Mouse (Mus musculus) G1E (cell line): Measurements from ENCODE around the gene Syndig1l.

Source experiments
- CTCF ChIP-seq: IDR thresholded peaks from 2 replicates; pipeline ENCODE4 v1.5.1; 2012; ENCODE audit warnings: low read depth, low read length, inconsistent platforms, mixed read lengths
- GATA1 ChIP-seq: IDR thresholded peaks from 2 replicates; pipeline ENCODE4 v1.6.1; 2012; ENCODE audit warnings: borderline replicate concordance, low read length, inconsistent platforms, mixed read lengths
- POLR2AphosphoS5 ChIP-seq: IDR thresholded peaks from 2 replicates; pipeline ENCODE4 v1.6.1; 2012; ENCODE audit warnings: low read depth, low read length, inconsistent platforms; ENCODE audit not compliant: insufficient replicate concordance

DNA sequence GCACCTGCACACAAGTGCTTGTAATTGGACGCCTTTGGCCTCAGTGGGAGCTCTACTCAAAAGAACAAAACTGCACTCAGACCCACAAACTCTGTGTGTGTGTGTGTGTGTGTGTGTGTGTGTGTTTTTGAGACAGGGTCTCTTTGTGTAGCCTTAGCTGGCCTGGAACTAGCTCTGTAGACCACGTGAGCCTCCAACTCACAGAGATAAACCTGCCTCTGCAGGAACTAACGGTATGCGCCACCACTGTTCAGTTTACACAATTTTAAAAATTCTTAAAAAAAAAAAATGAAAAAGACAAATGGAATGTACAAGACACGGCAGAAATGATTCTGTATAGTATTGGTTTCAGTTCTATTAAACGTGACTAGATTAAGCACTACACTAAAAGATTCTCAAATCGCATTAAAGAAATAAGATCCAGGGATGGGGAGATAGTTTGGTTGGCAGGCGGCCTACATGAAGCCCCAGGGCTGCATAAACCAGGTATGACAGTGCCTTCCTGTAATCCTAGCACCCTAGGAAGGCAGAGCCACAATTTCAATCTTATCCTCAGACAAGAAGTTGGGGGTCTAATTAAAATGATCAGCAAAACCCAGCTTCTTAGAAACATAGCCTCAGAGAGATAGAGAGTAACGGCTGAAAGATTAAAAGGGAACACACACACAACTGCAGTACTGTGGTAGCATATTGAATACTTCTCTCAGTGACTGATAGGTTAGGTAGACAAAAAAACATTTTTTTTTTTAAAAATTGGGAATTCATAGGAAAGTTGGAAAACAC, 20.0 kb upstream of the Syndig1l start:
- TF ChIP-seq GATA1 (no peak), CTCF (no peak), POLR2AphosphoS5 (no peak)
